Comparison of ENCODE assay signal across 18 mouse cellular contexts in the genomic region with DNA sequence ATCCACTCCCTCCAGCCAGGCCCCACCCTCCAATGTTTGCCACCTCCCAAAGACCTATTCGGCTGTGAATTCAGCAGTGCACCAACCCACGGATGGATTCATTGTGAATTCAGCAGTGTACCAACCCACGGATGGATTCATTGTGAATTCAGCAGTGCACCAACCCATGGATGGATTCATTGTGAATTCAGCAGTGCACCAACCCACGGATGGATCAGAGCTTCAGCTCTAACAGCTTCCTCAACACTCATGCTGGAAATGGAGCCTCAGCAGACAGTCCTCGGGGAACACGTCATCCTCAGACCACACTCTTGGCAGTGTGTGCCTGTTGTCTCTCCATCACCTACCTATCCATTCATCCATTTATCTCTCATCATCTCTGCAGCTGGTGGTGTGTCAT.
DNase-seq lines count a peak whose midpoint lies in the region.
"Had no signal": no experiment of that assay in that cellular context is flagged by ENCODE, and none has a peak within 500 bp of the region (broad histone marks: within the 10 kb centered on the region; RNA-seq: fewer than 3 reads in every experiment).

No protein-coding gene starts in this region.

- intact Hi-C loops in left cerebral cortex, postnatal 10 days (cut with DNase I) = no loop called here
- intact Hi-C loops in left cerebral cortex, postnatal 14 days (cut with DNase I) = no loop called here
- intact Hi-C loops in heart, postnatal 10 days (cut with DNase I) = no loop called here

- peak; percentile 13 for DNase-seq in left cerebral cortex, adult 11 months (ENCODE audit: low spot score)
- no peak for DNase-seq in left cerebral cortex, postnatal 10 days (ENCODE audit: extremely low spot score in 1 of 2, low spot score in 2 of 2)
- peak; percentile 23 for DNase-seq in right cerebral cortex, postnatal 25 days
- no peak for DNase-seq in right cerebral cortex, postnatal 4 days
- peak; percentile 39 to 55 for DNase-seq in left cerebral cortex, postnatal 14 days (ENCODE audit: low spot score in 2 of 2)
- no peak for DNase-seq in kidney, adult 18-20 months
- no peak for DNase-seq in heart, adult 9 months (ENCODE audit: low spot score in 2 of 2)
- DNase-seq in heart, postnatal 10 days = no peak
- DNase-seq: adrenal gland, postnatal 14 days; cerebellum, adult 11-12 months; cerebellum, adult 9-11 months; embryo, embryonic 11 days; gastrocnemius, postnatal 10 days; heart, postnatal 36 days; kidney, adult 8-10 months; kidney, postnatal 4 days; liver, postnatal 0 days; thymus, postnatal 14 days had no signal

Comparison
In these comparisons a context has a peak if more than half of its experiments do, and no peak if none do; other contexts are left out.
1. DNase-seq: peak in left cerebral cortex, adult 11 months (single experiment), right cerebral cortex, postnatal 25 days (single experiment) and left cerebral cortex, postnatal 14 days (2 of 2); none in left cerebral cortex, postnatal 10 days (0 of 2), right cerebral cortex, postnatal 4 days (single experiment), kidney, adult 18-20 months (single experiment), heart, adult 9 months (0 of 2) and heart, postnatal 10 days (0 of 2).